Mouse (Mus musculus) bone marrow, adult 2 months (tissue): ENCODE results near the gene Tmem129.

ENCODE experiments used
- CTCF ChIP-seq: fragments of 200-500 bp; IDR thresholded peaks from 2 replicates; pipeline ENCODE4 v1.5.1; 2011; ENCODE audit warnings: low read length, control low read depth; ENCODE audit not compliant: control insufficient read depth, insufficient read depth
- POLR2A ChIP-seq: fragments of 200-500 bp; IDR thresholded peaks from 2 replicates; pipeline ENCODE4 v1.6.1; 2011; ENCODE audit warnings: low read depth, mild to moderate bottlenecking, control low read depth, low read length, borderline replicate concordance; ENCODE audit not compliant: control insufficient read depth

DNA sequence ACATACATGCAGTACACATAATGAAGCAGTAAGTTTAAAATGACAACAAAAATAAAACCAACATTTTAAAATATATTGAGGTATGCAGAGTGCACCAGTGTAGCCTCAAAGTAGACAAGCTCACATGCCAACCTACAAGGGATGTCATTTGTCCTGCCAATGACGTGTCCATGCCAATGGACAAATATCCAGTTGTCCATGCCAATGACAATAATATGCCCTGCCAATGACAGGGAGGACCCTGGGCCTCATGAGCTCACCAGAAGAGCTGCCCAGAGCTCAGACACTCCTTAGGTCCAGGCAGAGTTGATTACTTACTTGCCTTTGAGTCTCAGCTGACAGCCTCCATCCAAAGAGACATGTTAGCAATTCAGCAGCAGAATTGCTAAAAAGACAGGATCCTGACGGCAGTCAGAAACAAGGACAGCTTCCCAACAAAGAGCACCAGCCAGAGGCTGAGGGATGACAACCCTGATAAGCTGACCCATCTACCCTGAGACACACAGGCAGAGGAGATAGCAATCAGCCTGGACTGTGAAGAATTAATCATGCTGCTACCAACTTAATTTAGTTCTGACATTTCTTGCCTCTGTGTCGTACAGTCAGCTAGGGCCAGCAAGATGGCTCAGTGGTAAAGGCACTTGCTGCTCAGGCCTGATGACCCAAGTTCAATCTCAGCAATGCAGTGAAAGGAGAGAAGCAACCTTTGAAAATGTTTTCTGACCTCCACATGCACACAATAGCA lies 20.4 kb downstream of the Tmem129 start:
- TF ChIP-seq POLR2A (no peak), CTCF (no peak)
